Mouse (Mus musculus) G1E (cell line): ENCODE results near the gene Omt2b.

ENCODE experiments used
- CTCF ChIP-seq: IDR thresholded peaks from 2 replicates; pipeline ENCODE4 v1.5.1; 2012; ENCODE audit warnings: low read depth, low read length, inconsistent platforms, mixed read lengths
- GATA1 ChIP-seq: IDR thresholded peaks from 2 replicates; pipeline ENCODE4 v1.6.1; 2012; ENCODE audit warnings: borderline replicate concordance, low read length, inconsistent platforms, mixed read lengths
- POLR2AphosphoS5 ChIP-seq: IDR thresholded peaks from 2 replicates; pipeline ENCODE4 v1.6.1; 2012; ENCODE audit warnings: low read depth, low read length, inconsistent platforms; ENCODE audit not compliant: insufficient replicate concordance
- TAL1 ChIP-seq: conservative IDR thresholded peaks from 2 replicates; pipeline ENCODE4 v1.6.1; 2012; ENCODE audit warnings: low read depth, low read length, inconsistent platforms, mixed read lengths

DNA sequence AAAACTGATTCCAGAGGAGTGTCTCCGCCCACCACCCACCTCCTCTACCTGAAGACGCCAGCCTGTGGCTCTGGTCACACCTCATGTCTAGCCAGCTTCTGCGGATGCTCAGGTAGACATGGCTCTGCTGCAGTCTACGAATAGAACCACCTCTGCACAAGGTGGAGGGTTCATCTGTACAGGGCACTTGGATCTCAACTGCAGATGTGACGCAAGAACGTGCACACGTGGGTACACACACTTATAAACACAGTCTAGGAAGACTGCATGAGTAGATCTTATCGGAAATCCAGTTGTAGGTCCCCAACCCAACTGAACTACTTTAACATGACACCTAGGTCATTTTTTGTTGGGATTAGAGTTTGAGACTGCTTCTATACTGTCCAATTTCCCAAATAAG, 28.2 kb downstream of the Omt2b start, which contains the start of gene Gsta2:
- TF ChIP-seq CTCF (no peak), GATA1 (no peak), TAL1 (no peak), POLR2AphosphoS5 (no peak)
